Mouse (Mus musculus) neutrophil, adult 65 days (primary cell): ENCODE data around the gene Frrs1l. TPM values are rescaled to one million over a fixed set of nuclear protein-coding genes. Genes with fewer than 3 reads are reported as not detected.

Experiments
- total RNA-seq: library from RNA; stranded (reverse); gene quantifications from 2 replicates; pipeline ENCODE4 v1.2.4, GENCODE M21; 2023

Gene Frrs1l
- not detected in 2 replicates for total RNA-seq

DNA sequence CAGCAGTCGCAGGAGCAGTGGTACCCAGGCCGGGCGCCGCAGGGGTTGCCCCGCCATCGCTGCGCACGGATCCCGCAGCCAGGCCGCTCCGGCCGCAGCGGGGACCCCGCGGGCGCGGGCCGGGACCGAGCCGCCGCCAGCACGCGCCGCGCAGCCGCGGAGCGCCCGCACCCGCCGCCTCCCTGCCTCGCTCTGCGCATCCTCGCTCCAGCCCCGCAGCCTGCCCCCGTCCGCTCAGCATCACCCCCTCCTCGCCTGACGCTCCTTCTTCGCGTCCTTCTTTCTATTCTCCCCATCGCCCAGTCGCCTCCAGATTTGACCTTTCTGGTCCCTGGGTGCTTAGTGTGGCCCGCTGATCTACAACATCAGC is at the start of gene Frrs1l:
Gene Frrs1l (minus strand): TSS at position 177 of the 370 bp plus-strand sequence.

DNA sequence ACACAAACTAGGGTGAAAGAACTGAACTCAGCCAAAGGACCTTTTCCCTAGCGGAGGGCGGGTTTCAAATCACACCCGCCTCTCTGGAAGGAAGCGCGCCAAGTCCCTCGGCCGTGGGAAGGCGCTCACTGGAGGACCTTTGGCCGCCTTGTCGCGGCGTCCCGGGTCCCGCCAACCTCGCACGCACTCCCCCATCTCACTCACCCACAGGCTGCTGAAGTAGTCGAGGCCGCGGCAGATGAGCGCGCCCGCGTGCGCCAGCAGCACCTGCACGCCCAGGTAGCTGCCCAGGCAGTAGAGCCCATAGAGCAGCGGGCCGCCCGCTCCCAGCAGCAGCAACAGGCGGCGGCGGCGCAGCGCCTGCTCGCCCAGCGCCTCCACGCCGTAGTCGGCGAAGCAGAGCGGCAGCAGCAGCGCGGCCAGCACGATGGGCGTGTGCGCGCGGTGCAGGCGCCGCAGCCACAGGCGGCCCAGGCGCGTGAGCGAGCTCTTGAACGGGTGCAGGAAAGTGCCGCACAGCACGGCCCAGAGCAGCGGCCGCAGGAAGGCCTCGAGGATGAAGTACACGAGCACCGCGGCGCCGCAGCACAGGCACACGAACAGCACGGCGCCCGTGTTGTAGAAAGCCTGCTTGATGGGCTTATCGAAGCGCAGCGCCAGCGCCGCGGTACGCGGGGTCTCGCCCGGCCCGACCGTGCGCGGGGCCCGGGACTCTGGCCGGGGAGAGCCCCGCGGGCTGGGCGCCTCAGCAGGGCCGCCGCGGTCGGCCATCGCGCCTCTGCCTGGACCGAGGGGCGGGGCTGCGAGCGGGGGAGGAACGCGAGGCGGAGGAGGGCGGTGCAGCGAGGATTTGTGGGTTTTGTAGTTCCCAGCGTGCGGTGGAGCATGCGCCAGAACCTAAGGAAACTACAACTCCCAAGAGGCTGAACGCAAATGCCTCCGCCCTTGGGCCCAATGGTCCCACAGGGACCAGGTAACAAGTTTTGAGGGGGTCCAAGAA is 43.2 kb downstream of the Frrs1l start, which contains the start of gene Tmem245:
Gene Tmem245 (minus strand): TSS at position 797 of the 1,000 bp plus-strand sequence.

Other genes with a start within 250 kb of the Frrs1l start
- 3.7 and 4.0 TPM in 2 replicates for gene Actl7b, start 248.9 kb downstream of the Frrs1l start, total RNA-seq
- gene Actl7a, start 247.0 kb downstream of the Frrs1l start, total RNA-seq: not detected in 2 replicates
- gene Elp1, start 188.1 kb downstream of the Frrs1l start, total RNA-seq: 73.3 and 87.3 TPM in 2 replicates
- 4.6 and 5.1 TPM in 2 replicates for gene Fam206a, start 188.0 kb downstream of the Frrs1l start, total RNA-seq
- gene Ctnnal1, start 125.2 kb downstream of the Frrs1l start, total RNA-seq: 0.73 and 1.2 TPM in 2 replicates
- gene Tmem245, start 43.0 kb downstream of the Frrs1l start, total RNA-seq: 17.5 and 22.0 TPM in 2 replicates
- 0.79 and 2.1 TPM in 2 replicates for gene Epb41l4b, start 153.0 kb upstream of the Frrs1l start, total RNA-seq